Mouse (Mus musculus) adrenal gland, adult (tissue): Measurements from ENCODE around the gene Scand1.

Experiments
- DNase-seq, 2 experiments: peaks; one replicate each; pipeline ENCODE4 v3.0.0; 2022 to 2023; ENCODE audit warnings: low spot score in 1 of 2; ENCODE audit not compliant: inconsistent age in 2 of 2

Scand1 gene

DNA sequence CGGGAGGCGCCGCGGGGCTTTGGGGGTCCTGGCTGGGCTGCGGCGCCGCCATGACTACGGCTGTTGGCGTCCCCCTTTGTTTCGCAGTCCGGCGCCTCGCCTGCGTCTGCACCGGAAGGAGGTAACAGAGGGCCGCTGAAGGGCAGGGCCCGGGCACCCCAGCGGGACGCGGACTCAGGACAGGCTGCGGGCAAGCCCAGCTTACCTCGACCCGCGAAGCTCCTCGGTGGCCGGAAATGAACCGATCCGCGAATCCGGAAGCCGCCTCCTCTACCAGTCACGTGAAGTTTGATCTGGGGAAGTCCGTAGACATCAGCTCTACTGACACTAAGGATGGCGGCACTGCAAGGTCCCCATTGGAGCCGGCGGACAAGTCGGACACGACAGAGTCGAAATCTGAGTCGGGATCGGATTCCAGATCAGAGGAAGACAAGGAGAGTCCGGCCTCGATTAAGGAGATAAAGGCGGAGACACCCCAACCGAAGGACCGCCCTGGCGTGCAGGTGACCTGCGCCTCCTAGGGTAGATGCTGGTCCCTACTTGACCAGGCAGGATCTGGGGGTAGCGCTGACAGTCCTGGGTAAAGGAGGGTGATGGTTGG, at the start of gene Scand1, which contains the start of gene Cnbd2:
Gene Scand1 (minus strand): TSS at position 408 of the 601 bp plus-strand sequence.
Gene Cnbd2 (plus strand): TSS at position 3 of the 601 bp plus-strand sequence.
- DNase-seq, result peak; percentile 90 to 96

DNA sequence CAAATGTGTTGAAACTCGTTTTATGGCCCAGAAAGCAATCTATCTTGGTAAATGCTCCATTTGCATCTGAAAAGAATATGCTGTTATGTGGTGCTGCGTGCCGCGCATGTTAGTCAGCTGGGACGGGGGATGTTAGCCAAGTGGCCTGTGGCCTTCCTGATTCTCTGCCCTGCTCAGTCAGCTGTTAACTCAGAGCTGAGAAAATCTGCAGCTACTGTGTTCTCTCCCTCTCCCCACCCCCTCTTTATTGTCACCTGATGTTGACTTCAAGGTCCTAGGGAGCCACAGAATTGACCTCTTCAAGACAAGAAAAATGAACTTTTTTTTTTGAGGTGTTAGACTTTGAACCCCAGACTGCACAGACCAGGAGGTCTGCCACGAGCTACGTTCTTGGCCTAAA, 43.5 kb upstream of the Scand1 start:
- no peak for DNase-seq

DNA sequence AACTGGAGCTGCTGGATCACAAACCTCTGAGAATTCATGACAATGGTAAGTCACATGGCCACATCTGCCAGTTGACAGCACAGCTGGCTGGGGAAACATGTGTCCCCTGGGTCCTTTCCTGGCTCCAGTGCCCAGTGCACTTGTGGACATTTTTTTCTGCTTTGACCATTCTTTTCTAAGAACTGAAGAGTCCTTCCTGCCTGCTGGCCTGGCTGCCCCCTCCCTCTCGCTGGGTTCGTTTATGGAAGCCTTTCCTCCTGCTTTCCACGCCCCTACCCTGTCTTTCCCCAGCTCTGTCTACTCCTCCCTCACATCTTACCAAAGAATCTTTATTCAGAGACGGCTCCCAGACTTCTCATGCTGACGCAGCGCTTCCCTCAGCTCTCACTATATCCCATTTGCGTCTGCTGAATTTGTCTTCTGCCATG, 40.8 kb upstream of the Scand1 start:
- peak; percentile 5 to 36 for DNase-seq

DNA sequence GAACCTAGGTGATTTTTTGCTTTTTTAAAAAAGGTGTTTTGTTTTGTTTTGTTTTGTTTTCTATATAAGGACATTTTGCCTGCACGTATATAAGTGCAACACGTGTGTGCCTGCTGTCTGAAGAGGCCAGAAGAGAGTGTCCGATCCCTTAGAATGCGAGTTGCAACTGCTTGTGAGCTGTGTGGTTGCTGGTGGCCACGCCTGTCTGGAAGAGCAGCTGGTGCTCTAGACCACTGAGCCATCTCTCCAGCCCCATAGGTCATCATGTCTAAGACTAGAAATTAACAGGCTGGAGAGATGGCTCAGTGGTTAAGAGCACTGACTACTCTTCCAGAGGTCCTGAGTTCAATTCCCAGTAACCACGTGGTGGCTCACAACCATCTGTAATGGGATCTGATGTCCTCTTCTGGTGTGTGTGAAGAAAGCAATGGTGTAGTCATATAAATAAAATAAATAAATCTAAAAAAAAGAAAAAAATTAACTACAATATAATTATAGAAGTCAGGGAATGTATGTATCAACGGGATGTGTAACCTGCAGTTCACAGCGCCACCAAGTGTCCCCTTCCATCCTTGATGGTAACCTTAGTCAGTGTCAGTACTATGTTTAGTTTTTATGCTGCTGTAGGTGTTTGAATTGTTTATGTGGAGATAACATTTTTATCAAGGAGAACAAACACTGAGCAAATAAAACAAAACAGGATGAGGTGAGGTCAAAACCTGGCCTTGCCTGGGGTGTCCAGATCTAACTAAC, 40.1 kb upstream of the Scand1 start:
- no peak for DNase-seq

DNA sequence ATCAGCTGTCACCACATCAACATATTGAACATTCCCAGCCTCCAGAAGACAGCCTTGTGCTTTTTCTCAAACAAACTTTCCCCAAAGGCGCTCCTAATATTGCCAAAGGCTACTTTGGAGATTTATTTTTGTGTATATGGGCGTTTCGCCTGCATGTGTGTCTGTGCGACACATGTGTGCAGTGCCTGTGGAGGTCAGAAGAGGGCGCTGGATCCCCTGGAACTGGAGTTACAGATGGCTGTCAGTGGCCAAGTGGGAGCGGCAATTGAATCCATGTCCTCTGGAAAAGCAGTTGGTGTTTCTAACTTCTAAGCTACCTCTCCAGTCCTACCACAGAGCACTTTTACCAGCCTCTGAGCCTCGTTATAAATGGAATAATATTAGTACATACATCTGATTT, 38.7 kb upstream of the Scand1 start:
- DNase-seq, result peak in 1 of 2 experiments; percentile 32

DNA sequence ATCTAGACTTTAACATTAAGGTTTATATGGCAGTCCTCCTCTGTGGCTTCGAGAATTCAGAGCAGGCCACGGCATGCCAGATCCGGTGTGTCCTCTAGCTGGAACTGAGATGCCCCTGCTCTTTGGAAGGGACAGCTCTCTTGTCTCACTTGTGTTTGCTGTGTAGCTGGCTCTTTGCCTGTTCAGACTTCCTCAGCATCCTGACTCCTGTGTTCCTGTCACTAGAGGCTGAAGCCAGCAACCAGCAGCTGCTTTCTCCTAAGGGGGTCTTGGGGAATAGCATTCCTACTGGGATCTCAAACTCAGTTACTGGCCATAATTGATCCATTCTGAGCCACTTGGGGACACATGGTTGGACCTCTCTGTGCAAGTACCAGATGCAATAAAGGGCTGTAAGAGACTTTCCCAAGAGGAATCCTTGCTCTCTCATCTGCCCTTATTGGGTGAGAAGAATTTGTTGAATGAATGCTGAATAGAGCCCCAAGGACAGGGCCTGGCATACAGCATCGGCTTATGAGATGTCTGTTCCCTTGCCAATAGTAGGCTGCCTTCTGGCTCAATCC, 36.9 kb upstream of the Scand1 start:
- no peak for DNase-seq

DNA sequence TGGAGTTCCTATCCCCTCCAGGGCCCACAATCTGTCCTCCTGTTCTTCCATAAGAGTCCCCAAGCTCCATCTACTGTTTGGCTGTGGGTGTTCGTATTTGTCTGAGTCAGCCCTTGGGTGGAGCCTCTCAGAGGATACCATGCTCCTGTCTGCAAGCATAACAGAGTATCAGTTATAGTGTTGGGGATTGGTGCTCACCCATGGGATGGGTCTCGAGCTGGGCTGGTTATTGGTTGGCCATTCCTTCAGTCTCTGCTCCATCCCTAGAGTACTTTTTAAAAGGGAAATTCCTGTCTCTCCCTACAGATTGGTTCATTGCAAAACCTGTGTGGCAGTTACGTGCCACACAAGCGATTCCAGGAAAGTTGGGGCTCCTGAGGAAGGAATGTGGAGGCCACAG, 36.3 kb upstream of the Scand1 start:
- DNase-seq, result no peak

DNA sequence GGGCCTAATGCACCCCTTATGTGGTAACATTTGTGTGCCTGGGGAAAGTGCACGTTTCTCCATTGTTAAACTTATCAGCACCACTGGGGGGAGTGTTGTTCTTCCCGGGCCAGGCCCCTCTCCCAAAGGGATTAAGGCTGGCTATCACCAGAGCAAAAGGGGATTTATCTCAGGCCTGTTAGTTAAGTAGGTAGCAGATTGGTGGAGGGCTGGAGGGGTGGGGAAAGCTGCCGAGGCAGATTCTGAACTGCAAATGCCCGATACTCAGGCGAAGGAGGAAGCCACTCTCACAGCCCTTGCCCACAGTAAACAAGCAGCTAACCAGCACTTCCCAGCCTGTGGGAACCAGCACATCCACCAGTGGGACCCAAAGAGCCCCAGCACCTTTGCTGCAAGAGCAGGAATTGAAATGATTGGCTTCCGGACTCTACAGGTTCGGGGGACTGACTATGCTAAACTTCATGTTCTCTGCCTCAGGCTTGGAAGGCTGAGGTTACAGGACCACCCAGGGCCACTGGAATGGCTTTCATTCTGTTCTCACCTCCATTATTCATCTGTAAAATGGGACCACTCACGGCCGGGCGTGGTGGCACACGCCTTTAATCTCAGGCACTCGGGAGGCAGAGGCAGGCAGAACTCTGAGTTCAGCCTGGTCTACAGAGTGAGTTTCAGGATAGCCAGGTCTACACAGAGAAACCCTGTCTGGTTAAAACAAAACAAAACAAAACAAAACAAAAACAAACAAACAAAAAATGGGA, 32.5 kb upstream of the Scand1 start:
- DNase-seq, result peak; percentile 22 to 71

DNA sequence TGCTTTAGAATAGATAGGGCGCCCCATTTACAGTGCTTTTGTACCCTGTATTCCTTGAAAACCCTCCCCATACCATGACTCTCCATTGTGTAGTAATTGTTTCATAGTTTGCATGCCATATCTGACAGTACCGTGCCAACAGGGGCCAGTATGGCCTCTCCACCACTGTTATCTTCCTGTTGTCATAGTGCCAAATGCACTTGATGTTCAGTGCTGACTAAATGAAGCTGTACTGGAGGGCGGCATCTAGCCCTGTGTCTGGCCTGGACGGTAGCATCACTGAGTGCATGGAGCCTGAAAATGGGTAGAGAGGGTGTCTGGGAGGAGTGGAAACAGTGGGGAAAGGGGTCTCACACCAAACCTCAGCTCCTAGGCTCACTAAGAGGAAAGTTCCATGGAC, 27.6 kb upstream of the Scand1 start:
- no peak for DNase-seq

DNA sequence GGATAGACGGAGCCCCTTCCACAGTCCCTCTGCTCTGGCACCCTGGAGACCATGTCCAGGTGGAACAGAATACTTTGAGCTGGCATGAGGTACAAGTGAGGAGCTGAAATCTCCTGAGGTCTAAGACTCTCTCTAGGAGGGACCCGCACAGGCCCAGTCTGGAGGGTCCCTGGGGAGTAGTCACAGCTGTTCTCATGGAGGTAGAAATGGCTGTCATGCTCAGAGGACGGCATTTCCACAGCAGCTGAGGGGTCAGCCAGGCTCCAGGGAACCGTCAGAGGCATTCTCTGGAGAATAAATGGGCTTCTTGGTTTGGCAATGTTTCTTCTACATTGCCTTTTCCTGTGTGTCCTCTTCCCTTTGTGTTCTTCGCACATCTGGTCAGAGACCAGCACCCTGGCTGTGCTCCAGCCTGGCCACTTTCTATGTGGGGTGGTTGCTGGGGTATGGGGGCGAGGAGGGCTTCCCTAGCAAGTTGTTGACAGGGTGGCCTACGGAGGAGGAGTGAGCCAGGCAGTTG, 19.0 kb upstream of the Scand1 start:
- no peak for DNase-seq

DNA sequence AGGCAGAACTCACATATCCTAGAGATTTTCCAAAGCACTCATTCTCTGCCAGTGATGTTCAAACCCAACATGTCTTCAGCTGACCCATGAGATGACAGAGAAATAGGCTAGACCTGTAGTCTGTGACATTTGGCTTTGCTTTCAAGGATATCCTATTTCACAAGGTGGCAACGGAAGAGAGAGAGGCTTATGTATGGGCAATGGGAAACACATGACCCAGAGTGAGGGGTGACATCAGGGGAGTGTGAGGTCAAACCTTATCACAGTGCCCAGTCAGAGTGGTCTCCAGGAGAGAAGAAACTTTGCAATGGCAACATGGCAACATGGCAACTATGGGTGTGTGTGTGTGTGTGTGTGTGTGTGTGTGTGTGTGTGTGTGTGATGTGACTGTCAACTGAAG, 18.2 kb upstream of the Scand1 start:
- no peak for DNase-seq

DNA sequence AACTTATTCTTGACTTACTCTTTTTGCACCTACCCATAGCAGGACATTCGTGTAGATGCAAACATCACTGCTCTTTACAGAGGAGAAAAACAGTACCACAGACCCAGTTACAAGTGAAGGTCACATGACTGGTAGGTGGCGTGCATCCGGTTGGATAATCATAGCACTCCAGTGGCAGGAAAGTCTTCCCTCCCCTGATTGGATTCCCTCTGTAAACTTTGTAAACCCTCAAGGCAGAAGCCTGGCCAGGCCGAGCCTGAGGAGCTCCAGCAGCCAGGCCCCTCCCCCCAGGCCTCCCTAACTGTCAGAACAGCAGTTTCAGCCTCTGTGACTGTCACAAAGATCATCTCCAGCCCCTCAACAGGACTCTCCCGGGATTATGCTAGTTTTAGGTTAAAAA, 12.2 kb upstream of the Scand1 start:
- DNase-seq, result peak; percentile 13 to 44

DNA sequence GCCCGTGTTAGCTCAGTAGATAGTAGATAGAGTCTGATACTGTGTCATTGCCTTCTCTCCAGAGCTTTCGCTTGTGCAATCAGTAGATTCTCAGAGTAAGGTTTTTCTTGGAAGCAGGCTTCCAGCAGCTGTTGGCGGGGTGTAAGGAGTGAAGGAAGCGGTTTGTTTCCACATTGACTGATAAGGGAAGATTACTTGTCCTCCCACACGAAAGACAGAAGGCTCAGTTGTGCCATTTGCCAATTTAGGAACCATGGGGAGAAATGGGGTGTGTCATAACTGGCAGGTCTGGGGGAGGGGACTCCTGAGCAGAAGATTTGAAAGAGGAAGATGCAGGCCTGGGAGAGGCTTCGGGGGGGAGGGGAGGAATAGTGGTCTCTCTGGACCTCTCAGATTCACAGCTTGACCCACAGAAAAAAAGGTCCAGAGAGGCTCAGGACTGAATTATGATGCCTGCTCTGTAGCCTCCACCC, 11.6 kb upstream of the Scand1 start:
- DNase-seq, result peak in 1 of 2 experiments; percentile 66

DNA sequence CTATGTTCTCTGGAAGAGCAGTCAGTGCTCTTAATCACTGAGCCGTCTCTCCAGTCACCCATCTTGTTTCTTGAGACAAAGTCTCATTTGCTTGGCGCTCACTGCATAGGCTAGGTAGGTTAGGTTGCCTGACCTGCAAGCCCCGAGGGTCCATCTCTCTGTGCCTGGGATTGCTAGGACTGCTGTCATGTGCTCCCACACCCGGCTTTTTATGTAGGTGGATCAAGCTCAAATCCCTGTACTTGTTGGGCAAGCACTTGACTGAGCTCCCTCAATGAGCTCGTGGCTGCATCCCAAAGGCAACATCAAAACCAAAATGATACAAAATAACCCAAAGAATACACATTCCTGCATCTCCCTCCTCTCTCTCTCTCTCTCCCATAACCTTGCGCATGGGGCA, 9.0 kb upstream of the Scand1 start:
- DNase-seq, result no peak

DNA sequence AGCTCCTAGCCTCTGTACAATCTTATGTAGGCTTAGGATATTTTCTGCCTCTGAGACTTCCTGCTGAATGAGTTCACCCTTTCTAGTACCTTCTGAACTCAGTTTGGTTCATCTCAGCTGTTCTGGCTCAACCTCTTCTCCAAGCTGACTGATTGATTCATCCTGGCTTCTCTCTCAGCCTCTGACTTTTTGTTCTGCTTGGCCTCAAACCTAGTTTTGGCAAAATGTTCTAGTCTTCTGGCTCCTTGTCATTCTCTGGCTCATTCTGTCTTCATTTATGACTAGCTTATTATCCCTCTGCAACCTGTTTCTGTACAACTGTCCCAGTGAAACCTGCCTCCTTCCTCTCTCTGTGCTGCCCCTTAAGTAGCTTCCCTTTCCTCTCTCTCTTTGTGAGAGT, 6.0 kb upstream of the Scand1 start:
- peak in 1 of 2 experiments; percentile 39 for DNase-seq

DNA sequence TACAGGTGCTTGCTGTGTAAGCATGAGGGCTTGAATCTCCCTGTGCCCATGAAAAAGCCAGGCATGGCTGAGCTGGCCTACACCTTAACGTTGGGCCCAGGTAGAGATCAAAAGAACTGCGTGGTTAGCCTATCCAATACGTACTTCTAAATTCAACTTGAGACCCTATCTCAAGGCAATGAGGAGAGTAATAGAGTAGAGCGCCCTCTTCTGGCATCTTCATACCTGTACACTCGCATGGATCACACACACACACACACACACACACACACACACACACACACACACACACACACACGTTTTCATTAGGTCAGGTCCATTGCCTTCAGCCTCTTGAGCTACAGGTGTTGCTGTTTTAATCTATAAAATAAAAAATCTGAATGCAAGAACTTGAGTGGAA, 2.3 kb upstream of the Scand1 start:
- DNase-seq, result no peak

DNA sequence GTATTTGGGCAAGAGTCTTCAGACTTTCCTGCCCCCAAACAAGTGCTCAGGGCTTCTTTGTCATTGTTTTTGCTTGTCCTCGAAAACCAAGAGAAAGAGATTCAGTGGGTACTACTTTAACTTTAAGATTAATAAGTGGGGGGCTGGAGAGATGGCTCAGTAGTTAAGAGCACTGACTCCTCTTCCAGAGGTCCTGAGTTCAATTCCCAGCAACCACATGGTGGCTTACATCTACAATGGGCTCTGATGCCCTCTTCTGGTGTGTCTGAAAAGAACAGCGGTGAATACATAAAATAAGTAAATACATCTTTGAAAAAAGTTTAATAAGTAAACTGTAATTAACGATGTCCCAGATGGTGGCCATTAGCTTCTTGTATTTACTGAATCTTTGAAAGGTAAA, 649 bp upstream of the Scand1 start:
- peak in 1 of 2 experiments; percentile 37 for DNase-seq

DNA sequence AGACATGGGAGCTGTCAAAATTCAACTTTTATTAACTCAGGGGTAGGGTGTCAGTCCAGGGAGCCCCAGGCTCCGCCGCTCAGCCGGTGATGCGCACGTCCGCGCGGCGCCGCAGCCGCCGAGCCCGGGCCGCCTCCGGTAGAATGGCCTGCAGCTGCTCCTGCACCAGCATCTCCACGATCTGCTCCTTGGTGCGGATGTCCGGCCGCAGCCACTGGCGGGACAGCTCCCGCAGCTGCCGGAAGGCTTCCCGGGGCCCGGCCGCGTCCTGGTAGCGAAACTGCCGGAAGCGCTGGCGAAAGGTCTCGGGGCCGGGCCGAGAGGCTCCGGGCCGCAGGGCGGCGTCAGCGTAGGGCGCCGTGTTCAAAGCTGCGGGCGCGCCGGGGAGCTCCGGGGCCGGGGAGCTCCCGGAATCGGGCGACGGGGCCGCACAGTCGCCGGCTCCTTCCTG, 638 bp downstream of the Scand1 start:
- peak; percentile 76 to 92 for DNase-seq

DNA sequence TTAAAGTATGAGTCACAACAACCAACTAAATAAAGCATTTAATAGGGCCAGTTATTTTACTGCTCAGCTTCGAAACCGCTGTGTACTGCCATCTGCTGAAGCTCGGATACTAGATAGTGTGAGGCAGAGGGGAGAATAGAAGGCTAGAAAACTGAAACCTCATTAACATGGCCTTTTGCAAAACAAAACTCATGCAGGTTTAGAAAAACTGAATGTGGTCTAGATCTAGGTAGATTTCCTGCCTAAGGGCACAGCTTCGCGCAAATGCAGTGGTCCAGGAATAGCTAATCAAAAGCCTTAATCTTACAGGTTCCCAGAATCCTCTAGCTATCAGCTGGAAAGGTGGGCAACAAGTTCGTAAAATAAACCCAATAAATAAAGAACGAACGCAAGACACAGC, 1.1 kb downstream of the Scand1 start:
- no peak for DNase-seq

DNA sequence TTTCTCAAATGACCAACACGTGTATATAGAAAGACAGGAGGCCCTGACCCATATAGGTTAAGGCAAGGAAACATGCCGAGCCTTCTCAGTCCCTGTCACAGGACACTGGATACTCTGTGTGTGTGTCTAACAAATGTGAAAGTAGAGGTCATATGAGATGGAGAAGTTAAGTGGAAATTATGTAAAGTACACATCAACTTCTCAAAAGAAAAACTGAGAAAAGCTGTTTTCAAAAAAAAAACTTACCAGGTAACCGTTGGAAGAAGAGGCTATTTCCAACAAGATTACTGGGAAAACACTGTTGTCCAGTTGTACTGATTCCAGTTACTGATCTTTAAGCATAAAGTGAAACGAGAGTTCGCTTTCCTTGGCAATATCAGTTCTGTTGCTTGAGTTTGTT, 1.6 kb downstream of the Scand1 start:
- no peak for DNase-seq

DNA sequence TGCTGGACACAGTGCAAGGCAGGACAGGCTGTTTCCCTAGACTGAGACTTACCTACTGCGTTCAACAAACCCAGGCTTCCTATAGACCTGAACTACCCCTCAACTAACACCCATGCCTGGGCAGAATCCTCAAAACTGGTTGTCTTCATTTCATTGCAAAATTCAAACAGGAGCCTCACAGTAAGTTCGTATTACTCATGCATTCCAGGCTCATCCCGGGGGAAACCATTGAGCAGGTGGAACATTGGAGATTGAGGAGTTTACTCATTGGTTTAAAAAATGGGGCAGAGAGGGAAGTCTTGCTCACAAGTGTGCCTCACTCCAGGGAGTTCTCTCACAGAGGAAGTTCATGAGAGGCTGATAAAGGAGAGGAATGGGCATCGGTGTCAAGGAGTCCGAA, 2.0 kb downstream of the Scand1 start:
- no peak for DNase-seq
